Mouse (Mus musculus): Measurements from ENCODE around the gene Cacna1g.

Cacna1g gene

DNA sequence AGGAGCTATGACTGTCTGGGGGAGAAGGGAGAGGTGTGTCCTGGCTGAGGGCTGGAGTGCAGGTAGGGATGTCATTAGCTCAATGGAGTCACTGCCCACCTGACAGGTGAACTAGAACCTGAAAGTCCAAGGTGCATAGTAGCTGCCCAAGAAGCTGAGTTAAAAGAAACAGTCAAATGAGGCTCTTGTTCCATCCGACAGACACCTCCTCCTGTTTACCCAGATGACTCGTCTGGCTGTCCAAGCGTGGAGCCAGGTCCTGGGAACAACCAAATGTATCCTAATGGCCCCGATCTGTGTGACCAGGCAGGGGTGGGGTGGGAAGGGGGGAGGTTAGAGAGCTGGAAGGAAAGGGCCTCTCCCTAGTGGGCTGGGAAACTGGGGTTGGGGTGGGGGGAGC is 28.7 kb downstream of the Cacna1g start:
- DNase-seq (ENCODE audit: low spot score): no peak

GRCm38 (mm10) chr11:94444829-94445228 is 29.2 kb downstream of the Cacna1g start:
- DNase-seq (ENCODE audit: low spot score): no peak

DNA sequence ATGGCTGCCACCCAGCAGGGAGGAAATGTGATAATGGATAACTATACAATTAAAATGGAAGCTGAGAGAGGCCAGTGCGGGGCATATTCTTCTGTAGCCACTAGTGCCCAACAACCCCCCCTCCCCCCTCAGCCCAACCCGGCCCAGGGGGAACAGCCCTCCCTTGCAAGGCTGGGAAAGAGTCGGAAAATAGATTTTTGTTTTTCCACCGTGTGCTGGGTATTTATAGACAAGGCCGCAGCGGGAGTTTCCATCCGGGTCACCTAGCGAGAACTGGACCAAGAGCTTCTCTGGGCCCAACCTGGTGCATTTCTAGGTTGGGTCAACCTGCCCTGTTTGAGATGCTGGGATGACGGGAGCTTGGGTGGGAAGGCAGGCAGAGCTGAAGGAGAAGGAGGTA is 32.2 kb downstream of the Cacna1g start:
- no peak for DNase-seq (ENCODE audit: low spot score)

- no peak for DNase-seq (ENCODE audit: low spot score)
Measured at GRCm38 (mm10) chr11:94441122-94441521, 32.9 kb downstream of the Cacna1g start.

DNA sequence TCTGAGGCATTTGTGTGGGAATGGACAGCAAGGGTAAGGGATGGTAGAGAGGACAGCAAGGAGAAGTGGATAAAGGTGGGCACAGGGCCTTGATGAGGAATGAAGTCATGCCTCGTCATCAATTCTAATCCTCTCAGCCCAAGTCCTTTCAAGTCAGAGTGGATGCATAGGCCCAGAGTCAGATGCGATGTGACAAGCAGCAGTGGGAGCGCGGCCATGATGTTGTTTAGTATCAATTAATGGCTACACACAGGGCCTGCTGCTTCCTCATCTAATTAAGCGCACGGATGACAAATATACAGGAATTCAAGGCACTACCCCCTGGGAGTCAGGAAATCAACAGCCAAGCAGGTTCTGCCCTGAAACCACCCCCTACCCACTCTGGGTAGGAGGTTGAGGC is 33.6 kb downstream of the Cacna1g start:
- DNase-seq (ENCODE audit: low spot score): no peak

- DNase-seq (ENCODE audit: low spot score): no peak
Measured at GRCm38 (mm10) chr11:94429011-94429651, 44.9 kb downstream of the Cacna1g start.

DNA sequence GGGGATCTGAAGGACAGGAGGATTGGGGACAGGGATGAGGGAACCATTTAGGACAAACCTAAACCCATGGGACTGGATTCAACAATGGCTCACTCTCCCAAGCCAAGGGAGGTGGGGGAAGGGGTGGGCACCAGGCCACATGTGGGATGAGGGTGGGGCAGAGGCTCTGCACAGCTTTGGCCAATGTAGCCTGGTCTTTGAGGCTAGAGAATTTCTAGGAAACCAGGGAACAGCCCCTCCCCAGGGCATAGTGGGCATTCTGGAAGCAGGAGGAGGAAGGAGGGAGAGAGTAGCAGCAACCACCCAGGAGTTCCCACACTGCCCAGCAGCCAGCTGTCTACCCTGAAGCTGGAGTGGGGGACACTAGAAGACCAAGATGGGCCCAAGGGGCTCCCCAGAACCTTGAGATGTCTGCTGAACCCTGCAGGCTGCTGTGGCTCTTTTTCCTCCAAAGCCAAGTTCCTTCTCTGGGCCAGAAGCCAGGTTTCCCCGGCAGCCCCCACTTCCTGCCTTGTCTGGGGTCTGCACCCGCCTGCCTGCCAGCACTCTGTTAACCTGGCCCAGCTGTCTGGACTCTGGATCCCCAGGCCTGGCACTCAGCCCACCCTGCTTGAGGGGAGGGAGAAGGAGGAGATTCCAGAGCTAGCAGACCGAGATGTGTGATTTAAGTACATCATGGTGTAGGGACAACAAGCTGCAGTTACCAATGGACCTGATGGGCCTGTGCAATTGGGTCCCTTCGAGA is 45.7 kb downstream of the Cacna1g start:
- no peak for DNase-seq (ENCODE audit: low spot score)

DNA sequence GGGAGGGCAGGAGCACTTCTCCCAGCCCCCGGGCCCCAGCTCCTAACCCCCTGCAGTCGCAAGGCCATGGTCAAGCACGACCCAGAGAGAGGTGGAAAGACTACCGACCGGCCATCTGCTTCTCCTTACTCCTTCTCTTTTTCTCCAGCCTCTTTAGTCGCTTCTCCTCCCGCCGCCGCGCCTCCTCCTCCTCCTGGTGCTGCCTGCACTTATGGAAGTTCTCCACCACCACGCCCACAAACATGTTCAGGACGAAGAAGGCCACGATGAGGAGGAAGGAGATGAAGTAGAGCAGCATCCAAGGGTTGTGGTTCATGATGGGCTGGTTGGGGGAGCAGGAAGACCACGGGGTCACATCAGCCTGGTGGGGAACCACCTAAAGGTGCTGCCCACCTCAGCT is 48.3 kb downstream of the Cacna1g start:
- DNase-seq (ENCODE audit: low spot score): no peak

GRCm38 (mm10) chr11:94425215-94425614 is 48.8 kb downstream of the Cacna1g start:
- no peak for DNase-seq (ENCODE audit: low spot score)

- no peak for DNase-seq (ENCODE audit: low spot score)
Measured at GRCm38 (mm10) chr11:94424380-94424779, 49.6 kb downstream of the Cacna1g start.

DNA sequence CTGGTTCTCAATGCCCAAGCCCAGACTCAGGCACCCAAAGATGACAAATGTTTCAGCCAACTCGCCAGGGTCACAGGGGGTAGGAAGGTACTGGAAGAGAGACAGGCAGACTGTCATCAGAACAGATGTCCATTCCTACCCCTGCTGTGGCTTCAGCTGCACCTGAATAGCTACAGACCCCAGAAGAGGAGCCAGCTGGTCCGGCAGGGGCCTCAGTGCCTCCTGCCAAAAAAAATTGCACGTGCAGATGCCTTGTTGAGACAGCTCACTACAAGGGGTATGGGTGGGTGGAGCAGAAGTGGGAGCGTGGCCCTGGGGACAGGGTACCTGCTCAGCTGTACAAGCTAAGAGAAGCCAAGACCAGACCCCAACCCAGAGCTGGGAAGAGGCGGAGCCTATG is 50.1 kb downstream of the Cacna1g start:
- no peak for DNase-seq (ENCODE audit: low spot score)

- no peak for DNase-seq (ENCODE audit: low spot score)
Measured at GRCm38 (mm10) chr11:94420991-94421390, 53.0 kb downstream of the Cacna1g start.

DNA sequence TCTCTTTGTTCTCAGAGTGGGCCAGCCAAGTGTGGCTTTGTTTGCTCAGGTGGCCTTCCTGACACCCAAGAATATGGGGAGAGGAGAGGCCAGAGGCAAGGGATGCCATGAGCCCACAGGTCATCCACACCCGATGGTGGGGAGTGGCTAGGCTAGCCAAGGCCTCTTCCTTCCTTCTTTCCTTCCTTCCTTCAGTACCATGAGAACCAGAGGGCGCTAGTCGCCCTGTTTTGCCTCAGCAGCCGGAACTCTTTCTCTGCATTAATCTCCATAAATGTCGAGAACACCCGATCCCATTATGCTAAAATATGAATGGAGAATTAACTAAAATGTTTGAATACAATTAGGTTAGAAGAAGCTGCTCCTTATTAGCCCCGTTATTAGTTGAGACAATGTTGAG is 53.7 kb downstream of the Cacna1g start:
- no peak for DNase-seq (ENCODE audit: low spot score)

GRCm38 (mm10) chr11:94419004-94419727 is 54.8 kb downstream of the Cacna1g start:
- DNase-seq (ENCODE audit: low spot score): no peak

- DNase-seq (ENCODE audit: low spot score): no peak
Measured at GRCm38 (mm10) chr11:94414042-94414441, 60.0 kb downstream of the Cacna1g start.

- no peak for DNase-seq (ENCODE audit: low spot score)
Measured at GRCm38 (mm10) chr11:94413516-94413915, 60.5 kb downstream of the Cacna1g start.

DNA sequence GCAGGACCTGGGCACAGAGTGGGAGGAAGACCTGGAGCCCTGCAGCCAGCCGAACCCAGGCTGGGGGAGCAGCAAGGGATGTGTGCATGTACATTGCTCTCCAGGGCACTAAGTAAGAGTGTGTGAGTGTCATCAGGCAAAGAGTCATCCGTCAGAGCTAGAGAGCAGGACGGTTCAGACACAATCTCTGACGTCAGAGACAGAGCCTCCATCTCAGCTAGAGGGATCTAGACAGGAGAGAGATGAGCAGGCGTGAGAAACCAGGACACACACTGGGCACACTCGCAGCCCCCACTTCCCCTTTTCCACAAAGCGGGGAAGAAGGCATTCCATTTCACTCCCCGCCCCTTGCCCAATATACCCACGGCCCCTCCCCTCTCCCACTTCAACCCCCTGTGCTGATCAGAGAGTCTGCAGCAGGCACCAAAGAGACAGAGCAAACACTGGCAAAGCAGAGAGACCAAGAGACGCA is 61.0 kb downstream of the Cacna1g start:
- DNase-seq (ENCODE audit: low spot score): no peak

DNA sequence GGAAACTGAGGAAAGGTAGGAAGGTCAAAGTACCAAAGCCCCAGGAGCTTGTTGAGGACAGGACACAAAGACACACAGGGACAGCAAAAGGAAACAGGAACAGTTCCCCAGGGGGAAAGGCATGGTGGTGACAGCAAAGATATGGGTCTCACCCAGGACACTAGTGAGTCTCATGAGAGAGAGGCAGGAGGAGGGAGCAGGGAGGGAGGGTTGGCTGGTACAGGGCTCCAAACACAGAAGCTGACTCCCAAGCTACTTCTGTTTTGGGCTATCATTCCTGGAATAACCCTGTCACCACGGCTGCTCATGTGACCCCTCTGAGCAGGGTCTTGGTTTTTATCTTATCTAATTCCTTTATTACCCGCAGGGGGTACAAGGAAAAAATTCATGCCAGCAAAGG is 61.4 kb downstream of the Cacna1g start:
- no peak for DNase-seq (ENCODE audit: low spot score)

DNA sequence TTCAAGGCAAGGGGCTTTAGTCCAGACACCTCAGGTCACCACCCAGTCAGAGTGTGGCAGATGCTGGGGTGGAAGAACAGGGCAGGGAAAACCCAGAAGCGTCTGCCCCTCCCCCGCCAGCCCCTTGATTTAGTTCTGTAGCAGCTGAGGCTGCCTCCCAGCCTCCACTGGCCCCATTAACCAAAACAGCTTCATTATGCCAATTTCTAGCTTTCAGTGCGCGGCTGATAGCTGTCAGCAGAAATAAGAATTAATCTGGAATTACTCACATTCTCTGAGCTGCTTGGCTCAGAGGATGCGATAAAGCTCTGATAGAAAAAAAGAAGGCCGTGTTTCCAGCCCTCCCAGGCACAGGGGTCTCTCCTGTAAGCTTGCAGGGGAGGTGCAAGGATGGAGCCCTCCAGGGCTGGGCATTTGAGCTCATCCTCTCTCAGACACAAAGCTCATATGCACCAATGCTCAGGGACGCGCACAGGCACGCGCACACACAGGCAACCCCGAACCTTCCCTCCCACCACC is 66.1 kb downstream of the Cacna1g start:
- DNase-seq (ENCODE audit: low spot score): no peak

DNA sequence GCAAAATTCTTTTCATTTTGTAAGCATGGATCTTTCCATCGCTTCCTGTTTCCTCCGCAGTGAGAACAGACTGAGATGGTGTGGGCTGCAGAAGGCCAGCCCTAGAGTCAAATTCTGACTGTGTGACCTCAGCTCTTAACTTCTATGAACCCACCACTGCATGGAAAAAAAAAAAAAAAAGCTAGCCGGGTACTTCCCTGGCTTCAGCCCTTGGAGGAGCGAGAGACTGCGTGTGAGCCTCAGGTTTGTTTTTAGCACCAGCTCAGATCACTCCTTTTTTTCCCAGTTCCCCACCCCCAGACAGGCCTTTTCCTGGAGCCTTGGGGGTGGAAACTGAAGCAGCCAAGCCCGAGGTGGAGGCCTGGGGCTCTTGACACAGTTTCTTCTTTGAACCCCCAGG is 68.7 kb downstream of the Cacna1g start:
- DNase-seq (ENCODE audit: low spot score): no peak

DNA sequence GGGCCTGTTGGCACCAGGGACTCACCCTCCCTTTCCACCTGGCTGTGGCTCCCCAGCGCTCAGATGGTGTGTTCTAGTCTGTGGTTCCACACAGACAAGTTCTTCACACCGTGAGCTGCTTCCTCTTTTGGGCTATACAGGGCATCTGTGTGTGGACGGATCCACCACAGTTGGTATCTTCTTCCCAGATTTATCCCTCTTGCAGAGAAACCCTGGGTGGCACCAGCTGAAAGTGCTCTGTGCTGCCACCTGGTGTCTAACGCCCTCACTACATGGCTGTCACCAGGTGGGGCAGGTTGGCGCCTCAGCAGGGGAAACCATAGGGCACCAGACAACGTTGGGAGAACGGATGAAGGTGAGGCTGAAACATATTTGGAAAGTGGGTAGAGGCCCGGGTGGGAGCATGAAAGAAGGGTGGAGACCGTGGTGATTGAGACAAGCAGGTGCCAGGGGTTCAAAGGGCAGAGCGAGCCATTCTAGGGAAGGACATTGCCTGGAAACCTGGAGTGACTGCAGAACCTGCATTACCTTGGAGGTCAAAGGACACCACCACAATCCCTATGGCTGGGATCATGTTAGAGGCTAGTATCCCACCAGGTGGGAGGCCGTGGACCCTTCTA is 69.2 kb downstream of the Cacna1g start:
- DNase-seq (ENCODE audit: low spot score): peak; percentile 65

DNA sequence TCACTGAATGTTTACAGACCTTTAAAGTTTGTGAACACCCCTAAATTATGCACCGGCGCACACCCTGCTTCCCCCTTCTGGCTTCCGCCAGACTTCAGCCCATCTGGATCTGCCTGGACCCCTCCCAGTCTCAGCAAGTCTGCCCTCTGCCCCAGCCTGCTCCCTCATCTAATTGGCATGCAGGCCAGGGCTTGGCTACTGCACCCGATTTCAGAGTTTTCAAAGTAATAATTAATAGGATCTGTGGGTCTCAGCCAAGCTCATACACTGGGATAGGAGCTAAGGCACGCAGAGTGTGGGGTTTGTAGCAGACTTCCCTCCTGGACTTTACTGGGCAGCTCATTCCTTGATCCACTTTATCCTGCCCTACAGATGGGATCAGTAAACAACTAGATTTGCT is 69.8 kb downstream of the Cacna1g start:
- no peak for DNase-seq (ENCODE audit: low spot score)

All from c-Kit-positive CD71-positive TER-119-positive erythroid progenitor cells, embryonic 14.5 days (primary cell).